Comparison of ENCODE assay signal across 9 mouse cellular contexts in the genomic region with DNA sequence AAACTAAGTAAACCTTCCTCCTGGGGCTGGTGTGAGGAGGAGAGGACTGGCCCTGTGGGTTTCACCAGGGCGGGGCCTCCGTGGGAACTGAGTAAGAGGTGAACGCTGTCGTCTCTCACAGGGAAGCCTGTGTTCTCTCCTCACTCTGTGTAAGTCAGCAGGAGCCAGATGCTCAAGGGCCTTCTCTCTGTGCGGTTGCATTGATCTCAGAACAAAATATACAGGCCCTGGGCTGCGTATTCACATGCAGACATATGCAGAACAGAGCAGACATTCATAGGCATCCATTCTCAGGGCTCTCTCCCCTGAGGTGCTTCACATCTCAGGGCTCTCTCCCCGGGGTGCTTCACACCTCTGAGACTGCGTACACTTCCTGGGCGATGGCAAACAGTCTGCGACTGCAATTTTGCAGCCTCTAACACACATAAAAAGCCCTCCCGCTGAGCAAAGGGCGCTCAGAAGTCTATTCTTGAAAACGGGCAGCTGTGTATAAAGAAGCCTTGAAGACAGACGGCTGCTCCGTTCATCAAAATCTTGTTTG.
DNase-seq lines count a peak whose midpoint lies in the region; ATAC-seq and TF ChIP-seq lines count a peak whose summit lies in the region.
"Had no signal": no experiment of that assay in that cellular context is flagged by ENCODE, and none has a peak within 500 bp of the region (broad histone marks: within the 10 kb centered on the region; RNA-seq: fewer than 3 reads in every experiment).

No protein-coding gene starts in this region.

- no peak for TF ChIP-seq EP300 in lung, postnatal 0 days (IDR thresholded peaks at IDR 0.05)

- no peaks in the 10 kb centered on the region for H3K27me3 ChIP-seq in midbrain, embryonic 15.5 days (replicated peaks)
- no peaks in the 10 kb centered on the region for H3K27me3 ChIP-seq in kidney, embryonic 15.5 days
- no peaks in the 10 kb centered on the region for H3K27me3 ChIP-seq in lung, postnatal 0 days (replicated peaks; ENCODE audit: insufficient read depth, low read length)
- H3K27me3 ChIP-seq: liver, embryonic 13.5 days had no signal

- WGBS in midbrain, embryonic 15.5 days, result 12% methylated on average over 15 of the region's 15 CpGs
- WGBS in kidney, embryonic 15.5 days, result 14% methylated on average over 15 of the region's 15 CpGs
- WGBS in lung, postnatal 0 days, result 21% methylated on average over 15 of the region's 15 CpGs

- ATAC-seq in midbrain, embryonic 15.5 days (replicated peaks), result peak; percentile 85
- no peak for ATAC-seq in granulocyte monocyte progenitor cell, adult 5-6 weeks (replicated peaks; ENCODE audit: poor library complexity, severe bottlenecking)
- ATAC-seq in kidney, embryonic 15.5 days (replicated peaks; ENCODE audit: low FRiP score), result no peak
- no peak; the same call in 1 of the 2 replicates for ATAC-seq in lung, postnatal 0 days

- H3K9ac ChIP-seq in midbrain, embryonic 15.5 days, result 0 out of 2 replicates have a peak overlapping the region, but pooled peaks have one; percentile 15
- no peak overlapping the region for H3K9ac ChIP-seq in kidney, embryonic 15.5 days
- no peak overlapping the region for H3K9ac ChIP-seq in lung, postnatal 0 days (replicated peaks; ENCODE audit: low read depth)
- H3K9ac ChIP-seq: liver, embryonic 13.5 days had no signal

- no peak overlapping the region for H3K4me3 ChIP-seq in midbrain, embryonic 15.5 days
- no peak overlapping the region for H3K4me3 ChIP-seq in kidney, embryonic 15.5 days (replicated peaks)
- H3K4me3 ChIP-seq in lung, postnatal 0 days (ENCODE audit: low read depth, low read length), result no peak overlapping the region
- H3K4me3 ChIP-seq: liver, embryonic 13.5 days had no signal

- H3K4me2 ChIP-seq in midbrain, embryonic 15.5 days, result peak overlapping the region; percentile 34
- H3K4me2 ChIP-seq in kidney, embryonic 15.5 days, result no peak overlapping the region
- H3K4me2 ChIP-seq in lung, postnatal 0 days (replicated peaks; ENCODE audit: low read depth, low read length), result no peak overlapping the region
- H3K4me2 ChIP-seq: liver, embryonic 13.5 days had no signal

- H3K4me1 ChIP-seq in midbrain, embryonic 15.5 days, result peaks cover 19% of the 10 kb centered on the region
- peaks cover 15% of the 10 kb centered on the region for H3K4me1 ChIP-seq in kidney, embryonic 15.5 days
- peaks cover 4% of the 10 kb centered on the region; the same call in 1 of the 2 replicates for H3K4me1 ChIP-seq in lung, postnatal 0 days (ENCODE audit: insufficient read depth, low read depth, low read length)
- H3K4me1 ChIP-seq: liver, embryonic 13.5 days had no signal

- peak overlapping the region; percentile 66 for H3K27ac ChIP-seq in midbrain, embryonic 15.5 days
- H3K27ac ChIP-seq in kidney, embryonic 15.5 days, result no peak overlapping the region
- H3K27ac ChIP-seq in lung, postnatal 0 days (ENCODE audit: low read length), result no peak overlapping the region
- H3K27ac ChIP-seq: liver, embryonic 13.5 days had no signal

- H3K9me3 ChIP-seq in midbrain, embryonic 15.5 days, result no peaks in the 10 kb centered on the region
- H3K9me3 ChIP-seq in kidney, embryonic 15.5 days (replicated peaks), result 0 out of 2 replicates have a peak, but pooled peaks cover 5% of the 10 kb centered on the region
- no peaks in the 10 kb centered on the region for H3K9me3 ChIP-seq in lung, postnatal 0 days (ENCODE audit: low read length)
- H3K9me3 ChIP-seq: liver, embryonic 13.5 days had no signal

- no peaks in the 10 kb centered on the region for H3K36me3 ChIP-seq in midbrain, embryonic 15.5 days (replicated peaks)
- no peaks in the 10 kb centered on the region for H3K36me3 ChIP-seq in kidney, embryonic 15.5 days
- no peaks in the 10 kb centered on the region for H3K36me3 ChIP-seq in lung, postnatal 0 days (ENCODE audit: insufficient read depth, low read length)
- H3K36me3 ChIP-seq: liver, embryonic 13.5 days had no signal

- DNase-seq in urinary bladder, postnatal 36 days (ENCODE audit: low spot score in 2 of 2), result peak; percentile 8 to 21
- DNase-seq in urinary bladder, postnatal 25 days (ENCODE audit: low spot score), result no peak
- DNase-seq in forelimb bud, embryonic 11.5 days (ENCODE audit: low read depth, low spot score), result peak; percentile 10
- no peak for DNase-seq in kidney, postnatal 14 days
- DNase-seq in lung, postnatal 0 days (ENCODE audit: low spot score), result no peak
- DNase-seq: liver, embryonic 13.5 days had no signal

- no peak for TF ChIP-seq CTCF in lung, postnatal 0 days (IDR thresholded peaks at IDR 0.05)

Comparison
In these comparisons a context has a peak if more than half of its experiments do, and no peak if none do; other contexts are left out.
1. DNase-seq: peak in urinary bladder, postnatal 36 days (2 of 2) and forelimb bud, embryonic 11.5 days (single experiment); none in urinary bladder, postnatal 25 days (single experiment), kidney, postnatal 14 days (single experiment) and lung, postnatal 0 days (single experiment).